In the genomic region with DNA sequence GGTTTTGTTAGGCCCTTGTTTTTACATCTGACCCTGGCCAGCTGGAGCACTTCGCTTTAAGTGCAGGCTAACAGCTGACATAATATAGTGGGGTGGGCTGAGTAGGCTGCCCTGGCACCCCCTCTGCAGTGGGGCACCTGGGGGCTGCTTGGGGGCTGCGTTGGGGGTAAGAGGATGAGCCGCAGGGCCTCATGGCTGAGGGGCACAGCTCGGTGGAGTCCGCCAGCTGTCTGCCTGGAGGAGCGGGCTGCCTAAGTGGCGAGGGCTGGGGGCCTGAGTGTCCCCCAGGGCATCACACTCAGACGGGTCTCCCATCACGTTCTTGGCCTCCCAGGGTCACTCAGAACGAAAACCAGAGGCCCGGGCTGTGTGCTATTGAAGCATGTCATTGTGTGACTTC, we compare ENCODE assay signal across 13 mouse cellular contexts. TPM values are rescaled to one million over a fixed set of nuclear protein-coding genes. Genes with fewer than 3 reads are reported as not detected.
DNase-seq lines count a peak whose midpoint lies in the region; ATAC-seq and TF ChIP-seq lines count a peak whose summit lies in the region.
"Had no signal": no experiment of that assay in that cellular context is flagged by ENCODE, and none has a peak within 500 bp of the region (broad histone marks: within the 10 kb centered on the region; RNA-seq: fewer than 3 reads in every experiment).

No protein-coding gene starts in this region.

- no peak for ATAC-seq in heart, embryonic 14.5 days (ENCODE audit: insufficient number of reproducible peaks, insufficient read depth, low FRiP score, low read depth)
- peak; percentile 63 for ATAC-seq in midbrain, embryonic 11.5 days (ENCODE audit: low FRiP score)
- ATAC-seq in midbrain, postnatal 0 days (ENCODE audit: low FRiP score) = no peak
- ATAC-seq in embryonic facial prominence, embryonic 14.5 days (ENCODE audit: low read depth) = no peak; the same call in 1 of the 2 replicates
- ATAC-seq in limb, embryonic 13.5 days (ENCODE audit: low FRiP score, low read depth) = 0 out of 2 replicates have a peak, but pooled peaks have one; percentile 46

- no peaks in the 10 kb centered on the region for H3K9me3 ChIP-seq in heart, embryonic 14.5 days (ENCODE audit: control insufficient read depth, low read length)
- H3K9me3 ChIP-seq in midbrain, embryonic 11.5 days (ENCODE audit: control insufficient read depth, low read length) = no peaks in the 10 kb centered on the region
- no peaks in the 10 kb centered on the region for H3K9me3 ChIP-seq in midbrain, postnatal 0 days (ENCODE audit: low read length)
- H3K9me3 ChIP-seq in embryonic facial prominence, embryonic 14.5 days (ENCODE audit: control insufficient read depth, low read length) = no peaks in the 10 kb centered on the region
- no peaks in the 10 kb centered on the region for H3K9me3 ChIP-seq in limb, embryonic 13.5 days

- DNase-seq in heart, adult 9 months (ENCODE audit: low spot score in 2 of 2) = no peak
- peak; percentile 75 for DNase-seq in midbrain, embryonic 11.5 days (ENCODE audit: low spot score, missing footprints)
- no peak for DNase-seq in midbrain, postnatal 0 days (ENCODE audit: low spot score)
- peak; percentile 58 for DNase-seq in embryonic facial prominence, embryonic 14.5 days (ENCODE audit: low spot score)
- no peak for DNase-seq in urinary bladder, adult 2 months (ENCODE audit: low spot score)
- DNase-seq: cerebellum, adult 9-10 months; heart, postnatal 10 days; kidney, adult 18-20 months; lung, postnatal 36 days had no signal

- H3K9ac ChIP-seq in heart, embryonic 14.5 days (ENCODE audit: low read length) = peak overlapping the region; percentile 14; the same call in 1 of the 2 replicates
- H3K9ac ChIP-seq in midbrain, embryonic 11.5 days (ENCODE audit: low read length) = peak overlapping the region; percentile 27; the same call in 1 of the 2 replicates
- H3K9ac ChIP-seq in midbrain, postnatal 0 days (replicated peaks; ENCODE audit: low read length, poor library complexity, severe bottlenecking) = no peak overlapping the region
- H3K9ac ChIP-seq in embryonic facial prominence, embryonic 14.5 days (ENCODE audit: low read depth, low read length) = no peak overlapping the region
- peak overlapping the region; percentile 35; the same call in 1 of the 2 replicates for H3K9ac ChIP-seq in limb, embryonic 13.5 days
- H3K9ac ChIP-seq: liver, embryonic 14.5 days had no signal

- H3K36me3 ChIP-seq in heart, embryonic 14.5 days (ENCODE audit: control insufficient read depth, insufficient read depth, low read length) = no peaks in the 10 kb centered on the region
- no peaks in the 10 kb centered on the region for H3K36me3 ChIP-seq in midbrain, embryonic 11.5 days (ENCODE audit: control insufficient read depth, insufficient read depth, low read length)
- no peaks in the 10 kb centered on the region for H3K36me3 ChIP-seq in midbrain, postnatal 0 days (ENCODE audit: insufficient read depth, low read length)
- H3K36me3 ChIP-seq in embryonic facial prominence, embryonic 14.5 days (ENCODE audit: control insufficient read depth, insufficient read depth, low read length) = no peaks in the 10 kb centered on the region
- no peaks in the 10 kb centered on the region for H3K36me3 ChIP-seq in limb, embryonic 13.5 days

- no peak for TF ChIP-seq CTCF in midbrain, postnatal 0 days (IDR thresholded peaks at IDR 0.05)

- H3K4me1 ChIP-seq in heart, embryonic 14.5 days (ENCODE audit: control insufficient read depth in 2 of 2, insufficient read depth in 2 of 2, low read length in 2 of 2) = peaks cover 23 to 32% of the 10 kb centered on the region in 2 experiments
- H3K4me1 ChIP-seq in midbrain, embryonic 11.5 days (ENCODE audit: control insufficient read depth, insufficient read depth, low read length) = peaks cover 13% of the 10 kb centered on the region
- H3K4me1 ChIP-seq in midbrain, postnatal 0 days (ENCODE audit: insufficient read depth, low read length) = no peaks in the 10 kb centered on the region
- H3K4me1 ChIP-seq in embryonic facial prominence, embryonic 14.5 days (ENCODE audit: control insufficient read depth, insufficient read depth, low read length) = peaks cover 10% of the 10 kb centered on the region
- peaks cover 43% of the 10 kb centered on the region for H3K4me1 ChIP-seq in limb, embryonic 13.5 days

- no peak overlapping the region for H3K4me2 ChIP-seq in heart, embryonic 14.5 days (ENCODE audit: low read length)
- H3K4me2 ChIP-seq in midbrain, embryonic 11.5 days = no peak overlapping the region
- H3K4me2 ChIP-seq in midbrain, postnatal 0 days (ENCODE audit: low read depth, low read length, poor library complexity, severe bottlenecking) = no peak overlapping the region
- H3K4me2 ChIP-seq in embryonic facial prominence, embryonic 14.5 days (ENCODE audit: low read depth, low read length) = no peak overlapping the region
- no peak overlapping the region for H3K4me2 ChIP-seq in limb, embryonic 13.5 days (replicated peaks)

- H3K27me3 ChIP-seq in heart, embryonic 14.5 days (ENCODE audit: control insufficient read depth, insufficient read depth, low read length) = no peaks in the 10 kb centered on the region
- H3K27me3 ChIP-seq in midbrain, embryonic 11.5 days (ENCODE audit: control insufficient read depth, insufficient read depth, low read length) = no peaks in the 10 kb centered on the region; the same call in 1 of the 2 replicates
- no peaks in the 10 kb centered on the region for H3K27me3 ChIP-seq in midbrain, postnatal 0 days (ENCODE audit: insufficient read depth, low read length)
- H3K27me3 ChIP-seq in embryonic facial prominence, embryonic 14.5 days (replicated peaks; ENCODE audit: control insufficient read depth, insufficient read depth, low read length) = no peaks in the 10 kb centered on the region
- no peaks in the 10 kb centered on the region for H3K27me3 ChIP-seq in limb, embryonic 13.5 days

- WGBS in heart, embryonic 14.5 days = 45% methylated on average over 11 of the region's 11 CpGs
- 46% methylated on average over 11 of the region's 11 CpGs for WGBS in midbrain, embryonic 11.5 days
- 33% methylated on average over 11 of the region's 11 CpGs for WGBS in midbrain, postnatal 0 days
- 27% methylated on average over 3 of the region's 11 CpGs for WGBS in embryonic facial prominence, embryonic 14.5 days
- WGBS in limb, embryonic 13.5 days = 38% methylated on average over 11 of the region's 11 CpGs

- H3K4me3 ChIP-seq in heart, embryonic 14.5 days (ENCODE audit: control insufficient read depth in 1 of 2, insufficient read depth in 1 of 2, low read depth in 1 of 2, low read length in 2 of 2) = no peak overlapping the region
- no peak overlapping the region for H3K4me3 ChIP-seq in midbrain, embryonic 11.5 days (ENCODE audit: low read depth, low read length)
- H3K4me3 ChIP-seq in midbrain, postnatal 0 days (ENCODE audit: low read depth, low read length) = no peak overlapping the region
- H3K4me3 ChIP-seq in embryonic facial prominence, embryonic 14.5 days (ENCODE audit: low read depth, low read length) = no peak overlapping the region
- H3K4me3 ChIP-seq in limb, embryonic 13.5 days = no peak overlapping the region

- peak overlapping the region in 1 of 2 experiments; percentile 39; a peak in 1 of 4 replicates for H3K27ac ChIP-seq in heart, embryonic 14.5 days (replicated peaks in 1 of 2; ENCODE audit: control insufficient read depth in 1 of 2, insufficient read depth in 1 of 2, low read depth in 2 of 2, low read length in 2 of 2)
- no peak overlapping the region for H3K27ac ChIP-seq in midbrain, embryonic 11.5 days (ENCODE audit: low read depth, low read length)
- H3K27ac ChIP-seq in midbrain, postnatal 0 days (ENCODE audit: low read depth, low read length) = no peak overlapping the region
- H3K27ac ChIP-seq in embryonic facial prominence, embryonic 14.5 days (replicated peaks; ENCODE audit: low read depth, low read length) = no peak overlapping the region
- H3K27ac ChIP-seq in limb, embryonic 13.5 days = peak overlapping the region; percentile 34; the same call in 1 of the 2 replicates
- H3K27ac ChIP-seq: liver, embryonic 14.5 days had no signal

RNA-seq across cellular contexts. Expression of gene Kcnq1, which starts 53.3 kb away (rescaled TPM):
- polyA plus RNA-seq in heart, embryonic 14.5 days (2014; fragmentation: Nextera tagmentation; extraction: Ambion mirVana) = 28.1 and 31.1 TPM in 2 replicates
- polyA plus RNA-seq in midbrain, embryonic 11.5 days (2014; fragmentation: Nextera tagmentation; extraction: Ambion mirVana) = 1.1 and 1.6 TPM in 2 replicates
- 0.44 and 1.4 TPM in 2 replicates for total RNA-seq in midbrain, postnatal 0 days (2014; rRNA removed)
- 0.87 and 1.2 TPM in 2 replicates for polyA plus RNA-seq in midbrain, postnatal 0 days (2015; fragmentation: Nextera tagmentation; extraction: Ambion mirVana)
- polyA plus RNA-seq in embryonic facial prominence, embryonic 14.5 days (2014; fragmentation: Nextera tagmentation; extraction: Ambion mirVana) = 1.9 and 2.0 TPM in 2 replicates
- polyA plus RNA-seq in limb, embryonic 13.5 days (2015; fragmentation: Nextera tagmentation; extraction: Ambion mirVana) = 0.61 and 0.87 TPM in 2 replicates
- 1.0 and 1.5 TPM in 2 replicates for polyA plus RNA-seq in urinary bladder, adult 2 months (2012; rRNA removed)
- total RNA-seq: CH12.LX had no signal

Comparison
In these comparisons a context has a peak if more than half of its experiments do, and no peak if none do; other contexts are left out.
1. ATAC-seq: peak in midbrain, embryonic 11.5 days (single experiment) and limb, embryonic 13.5 days (single experiment); none in heart, embryonic 14.5 days (single experiment), midbrain, postnatal 0 days (single experiment) and embryonic facial prominence, embryonic 14.5 days (single experiment).
2. H3K9ac ChIP-seq: peak in heart, embryonic 14.5 days (single experiment), midbrain, embryonic 11.5 days (single experiment) and limb, embryonic 13.5 days (single experiment); none in midbrain, postnatal 0 days (single experiment) and embryonic facial prominence, embryonic 14.5 days (single experiment).
3. DNase-seq: peak in midbrain, embryonic 11.5 days (single experiment) and embryonic facial prominence, embryonic 14.5 days (single experiment); none in heart, adult 9 months (0 of 2), midbrain, postnatal 0 days (single experiment) and urinary bladder, adult 2 months (single experiment).